Mouse (Mus musculus): ENCODE measurements around the gene Armc5. TPM values are rescaled to one million over a fixed set of nuclear protein-coding genes. Genes with fewer than 3 reads are reported as not detected.
A peak's percentile ranks its signal among the peaks of the same experiment; 100 is the strongest.

The Armc5 gene
- polyA plus RNA-seq, 2 experiments = 4.6 to 5.2 TPM

DNA sequence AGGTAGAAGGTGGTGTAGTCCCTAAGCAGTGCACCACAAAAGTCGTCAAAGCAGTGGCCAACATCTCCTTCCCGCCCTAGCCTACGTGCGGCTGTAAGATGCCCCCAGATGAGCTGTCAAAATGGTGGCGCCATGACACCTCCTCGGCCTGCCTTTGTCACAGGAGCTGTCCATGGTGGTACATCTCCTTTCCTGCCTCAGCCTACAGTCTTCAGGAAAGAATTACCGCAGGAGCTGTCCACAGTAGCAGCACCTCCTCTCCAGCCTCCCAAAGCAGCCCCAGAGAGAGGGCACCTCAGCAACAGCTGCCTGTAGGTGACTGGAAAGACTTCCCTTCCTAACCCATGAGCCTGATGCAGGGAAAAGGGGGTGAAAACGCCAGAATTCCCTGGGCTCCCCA lies 5.4 kb upstream of the Armc5 start:
- WGBS (ENCODE audit: insufficient replicate concordance) = 29% methylated on average over 8 of the region's 8 CpGs
- H3K4me1 ChIP-seq (replicated peaks; ENCODE audit: control insufficient read depth in 2 of 2, insufficient read depth in 2 of 2, low read length in 1 of 2) = peaks cover 0 to under 1% of the 10 kb centered on the region in 2 experiments; a peak in 2 of 4 replicates

DNA sequence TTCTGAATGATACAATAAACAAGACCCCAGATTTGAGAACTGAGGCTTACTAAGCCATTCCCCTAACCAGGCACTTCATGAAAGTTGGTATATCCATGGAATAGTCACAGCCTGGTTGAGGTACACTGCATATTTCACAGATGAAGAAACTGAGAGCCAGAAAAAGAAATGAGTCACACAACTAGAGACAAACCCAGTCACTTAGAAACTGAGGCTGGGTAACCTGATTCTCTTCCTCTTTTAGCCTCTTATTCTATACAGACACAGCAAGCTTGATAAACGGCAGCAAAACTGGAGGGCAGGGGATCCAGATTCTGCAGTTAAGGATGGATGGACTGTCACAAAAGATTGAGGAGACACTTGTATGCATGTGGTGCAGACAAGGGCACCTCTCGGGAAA lies 2.3 kb upstream of the Armc5 start:
- WGBS (ENCODE audit: insufficient replicate concordance) = 62% methylated on average over 2 of the region's 2 CpGs
- H3K9ac ChIP-seq (replicated peaks) = no peak overlapping the region
- ATAC-seq (ENCODE audit: insufficient read depth) (no peak), DNase-seq (ENCODE audit: low read depth in 3 of 3, low spot score in 3 of 3) (no peak)
- TF ChIP-seq CTCF (IDR thresholded peaks at IDR 0.05; ENCODE audit: low read depth) (no peak), EP300 (IDR thresholded peaks at IDR 0.05; ENCODE audit: low read depth) (no peak)
- H3K4me2 ChIP-seq (ENCODE audit: low read depth) = no peak overlapping the region
- no peak overlapping the region for H3K4me3 ChIP-seq (ENCODE audit: insufficient read depth in 1 of 2, low read depth in 2 of 2, low read length in 2 of 2)
- no peaks in the 10 kb centered on the region for H3K27me3 ChIP-seq (ENCODE audit: control insufficient read depth, insufficient read depth, low read length)
- no peaks in the 10 kb centered on the region for H3K36me3 ChIP-seq (replicated peaks; ENCODE audit: control insufficient read depth, insufficient read depth, low read depth)
- H3K4me1 ChIP-seq (replicated peaks; ENCODE audit: control insufficient read depth in 2 of 2, insufficient read depth in 2 of 2, low read length in 1 of 2) = peaks cover 9 to 10% of the 10 kb centered on the region in 2 experiments
- no peak overlapping the region for H3K27ac ChIP-seq
- no peaks in the 10 kb centered on the region for H3K9me3 ChIP-seq (ENCODE audit: control insufficient read depth, low read length)

More for the DNA sequence above, 5.4 kb upstream of the Armc5 start:
- Histone ChIP-seq H3K9ac (replicated peaks) (no peak overlapping the region), H3K27ac (no peak overlapping the region), H3K4me2 (ENCODE audit: low read depth) (no peak overlapping the region), H3K9me3 (ENCODE audit: control insufficient read depth, low read length) (no peaks in the 10 kb centered on the region), H3K27me3 (ENCODE audit: control insufficient read depth, insufficient read depth, low read length) (no peaks in the 10 kb centered on the region), H3K4me3 (ENCODE audit: insufficient read depth in 1 of 2, low read depth in 2 of 2, low read length in 2 of 2) (no peak overlapping the region), H3K36me3 (replicated peaks; ENCODE audit: control insufficient read depth, insufficient read depth, low read depth) (no peaks in the 10 kb centered on the region)
- peak in 2 of 3 experiments; percentile 26 to 41 for DNase-seq (ENCODE audit: low read depth in 3 of 3, low spot score in 3 of 3)
- TF ChIP-seq CTCF (IDR thresholded peaks at IDR 0.05; ENCODE audit: low read depth) (no peak), EP300 (IDR thresholded peaks at IDR 0.05; ENCODE audit: low read depth) (no peak)
- no peak for ATAC-seq (ENCODE audit: insufficient read depth)

DNA sequence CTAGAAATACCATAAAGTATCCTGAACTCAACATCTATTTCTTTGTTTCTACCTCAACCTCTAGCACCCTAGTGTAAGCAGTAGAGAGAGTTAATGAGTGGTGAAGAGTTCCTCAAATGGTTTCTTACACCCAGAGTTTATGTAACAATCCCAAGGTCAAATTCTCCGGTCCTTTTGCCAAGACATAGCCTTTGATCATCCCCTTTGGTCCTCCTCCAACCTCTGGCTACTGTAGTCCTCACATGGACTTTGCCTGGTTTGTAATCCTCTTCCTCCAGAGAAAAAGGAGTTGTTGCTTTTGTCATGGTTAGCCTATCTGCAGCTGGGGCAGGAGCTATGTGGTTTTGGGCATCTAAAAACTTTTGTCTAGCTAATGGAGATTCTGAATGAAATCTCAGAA lies 1.7 kb upstream of the Armc5 start:
- TF ChIP-seq CTCF (IDR thresholded peaks at IDR 0.05; ENCODE audit: low read depth) (no peak), EP300 (IDR thresholded peaks at IDR 0.05; ENCODE audit: low read depth) (no peak)
- H3K9me3 ChIP-seq (ENCODE audit: control insufficient read depth, low read length) = no peaks in the 10 kb centered on the region
- no peaks in the 10 kb centered on the region for H3K27me3 ChIP-seq (ENCODE audit: control insufficient read depth, insufficient read depth, low read length)
- no peak for DNase-seq (ENCODE audit: low read depth in 3 of 3, low spot score in 3 of 3)
- no peak overlapping the region for H3K4me2 ChIP-seq (ENCODE audit: low read depth)
- no peak for ATAC-seq (ENCODE audit: insufficient read depth)
- 83% methylated on average over 1 of the region's 1 CpGs for WGBS (ENCODE audit: insufficient replicate concordance)
- H3K36me3 ChIP-seq (replicated peaks; ENCODE audit: control insufficient read depth, insufficient read depth, low read depth) = peaks cover 5% of the 10 kb centered on the region
- H3K9ac ChIP-seq (replicated peaks) = no peak overlapping the region
- no peak overlapping the region for H3K27ac ChIP-seq
- H3K4me1 ChIP-seq (replicated peaks; ENCODE audit: control insufficient read depth in 2 of 2, insufficient read depth in 2 of 2, low read length in 1 of 2) = peaks cover 9 to 10% of the 10 kb centered on the region in 2 experiments
- no peak overlapping the region for H3K4me3 ChIP-seq (ENCODE audit: insufficient read depth in 1 of 2, low read depth in 2 of 2, low read length in 2 of 2)

GRCm38 (mm10) chr7:128236426-128236825 lies 716 bp upstream of the Armc5 start:
- no peak overlapping the region for H3K27ac ChIP-seq
- peak overlapping the region; percentile 74 for H3K4me2 ChIP-seq (ENCODE audit: low read depth)
- H3K4me1 ChIP-seq (replicated peaks; ENCODE audit: control insufficient read depth in 2 of 2, insufficient read depth in 2 of 2, low read length in 1 of 2) = peaks cover 9 to 10% of the 10 kb centered on the region in 2 experiments
- WGBS (ENCODE audit: insufficient replicate concordance) = 86% methylated on average over 13 of the region's 13 CpGs
- H3K4me3 ChIP-seq (ENCODE audit: insufficient read depth in 1 of 2, low read depth in 2 of 2, low read length in 2 of 2) = peak overlapping the region; percentile 71 to 97; a peak in 3 of 4 replicates
- H3K9ac ChIP-seq (replicated peaks) = no peak overlapping the region
- DNase-seq (ENCODE audit: low read depth in 3 of 3, low spot score in 3 of 3) = no peak
- no peaks in the 10 kb centered on the region for H3K27me3 ChIP-seq (ENCODE audit: control insufficient read depth, insufficient read depth, low read length)
- H3K36me3 ChIP-seq (replicated peaks; ENCODE audit: control insufficient read depth, insufficient read depth, low read depth) = peaks cover 5% of the 10 kb centered on the region
- TF ChIP-seq CTCF (IDR thresholded peaks at IDR 0.05; ENCODE audit: low read depth) = no peak
- no peak for TF ChIP-seq EP300 (IDR thresholded peaks at IDR 0.05; ENCODE audit: low read depth)
- no peaks in the 10 kb centered on the region for H3K9me3 ChIP-seq (ENCODE audit: control insufficient read depth, low read length)
- ATAC-seq (ENCODE audit: insufficient read depth) = no peak

- ATAC-seq (ENCODE audit: insufficient read depth) = no peak
- Histone ChIP-seq H3K9me3 (ENCODE audit: control insufficient read depth, low read length) (no peaks in the 10 kb centered on the region), H3K4me3 (ENCODE audit: insufficient read depth in 1 of 2, low read depth in 2 of 2, low read length in 2 of 2) (peak overlapping the region; percentile 71 to 97), H3K36me3 (replicated peaks; ENCODE audit: control insufficient read depth, insufficient read depth, low read depth) (peaks cover 5% of the 10 kb centered on the region), H3K27ac (peak overlapping the region; percentile 95), H3K4me2 (ENCODE audit: low read depth) (peak overlapping the region; percentile 74), H3K27me3 (ENCODE audit: control insufficient read depth, insufficient read depth, low read length) (no peaks in the 10 kb centered on the region), H3K4me1 (replicated peaks; ENCODE audit: control insufficient read depth in 2 of 2, insufficient read depth in 2 of 2, low read length in 1 of 2) (peaks cover 9 to 10% of the 10 kb centered on the region in 2 experiments), H3K9ac (replicated peaks) (peak overlapping the region; percentile 88)
- TF ChIP-seq CTCF (IDR thresholded peaks at IDR 0.05; ENCODE audit: low read depth) (no peak), EP300 (IDR thresholded peaks at IDR 0.05; ENCODE audit: low read depth) (no peak)
- WGBS (ENCODE audit: insufficient replicate concordance) = under 1% methylated on average over 25 of the region's 25 CpGs
- no peak for DNase-seq (ENCODE audit: low read depth in 3 of 3, low spot score in 3 of 3)
Observed at GRCm38 (mm10) chr7:128237593-128237926, 418 bp downstream of the Armc5 start.
